Comparison of ENCODE assay signal across 8 mouse cellular contexts in the genomic region with DNA sequence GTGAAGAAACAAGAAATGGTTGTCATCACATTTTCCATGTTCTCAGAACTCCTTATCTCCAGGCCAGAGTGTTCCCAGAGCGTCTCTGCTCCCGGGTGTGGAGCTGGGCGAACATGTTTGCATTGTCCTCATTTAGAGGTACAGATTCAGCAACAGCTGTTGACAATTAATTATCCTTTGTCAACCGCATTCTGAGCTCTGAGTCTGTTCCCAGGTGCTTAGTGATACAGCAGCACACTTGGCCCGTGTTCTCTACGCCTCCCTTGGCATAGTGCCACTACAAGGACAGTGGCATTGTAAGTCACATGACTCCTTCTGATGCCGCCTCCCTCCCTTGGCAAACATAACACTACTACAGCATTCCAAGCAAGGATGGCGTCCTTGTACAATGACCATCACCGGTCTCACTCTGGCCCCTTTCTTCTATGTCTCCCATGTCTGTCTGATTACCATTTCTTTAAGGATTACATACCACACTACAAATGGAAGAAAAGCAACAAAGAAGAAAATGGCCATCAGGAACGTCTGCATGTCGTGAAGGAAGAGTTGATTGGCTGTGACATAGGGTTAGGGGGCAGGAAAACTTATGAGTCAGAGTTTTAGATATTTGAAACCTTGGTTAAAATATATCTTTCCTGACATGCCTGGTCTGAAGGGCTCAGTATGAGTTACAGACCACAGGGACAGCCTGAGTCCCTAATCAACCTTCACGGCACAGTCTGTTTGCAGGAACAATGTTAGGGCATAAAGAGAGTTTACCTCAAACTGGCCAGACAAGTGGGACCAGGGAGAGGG.
DNase-seq lines count a peak whose midpoint lies in the region; ATAC-seq and TF ChIP-seq lines count a peak whose summit lies in the region.

No protein-coding gene starts in this region.

- no peak overlapping the region for H3K4me3 ChIP-seq in heart, postnatal 0 days (ENCODE audit: low read depth, low read length)
- no peak overlapping the region for H3K4me3 ChIP-seq in heart, embryonic 12.5 days
- H3K4me3 ChIP-seq in thymus, adult 2 months (ENCODE audit: control insufficient read depth, insufficient read depth, low read length) = no peak overlapping the region

- WGBS in heart, postnatal 0 days = 19% methylated on average over 12 of the region's 12 CpGs
- 39% methylated on average over 12 of the region's 12 CpGs for WGBS in heart, embryonic 12.5 days
- WGBS in thymus, adult 2 months = 92% methylated on average over 12 of the region's 12 CpGs

- TF ChIP-seq CTCF in heart, postnatal 0 days (IDR thresholded peaks at IDR 0.05; ENCODE audit: low read depth) = no peak
- no peak for TF ChIP-seq CTCF in thymus, adult 2 months (IDR thresholded peaks at IDR 0.05; ENCODE audit: borderline replicate concordance, control insufficient read depth, extremely low read depth, insufficient read depth, low read length, poor library complexity)

- H3K27me3 ChIP-seq in heart, postnatal 0 days (ENCODE audit: control insufficient read depth, insufficient read depth, low read length) = 0 out of 2 replicates have a peak, but pooled peaks cover 3% of the 10 kb centered on the region
- H3K27me3 ChIP-seq in heart, embryonic 12.5 days (replicated peaks) = 0 out of 2 replicates have a peak, but pooled peaks cover 4% of the 10 kb centered on the region
- no peaks in the 10 kb centered on the region for H3K27me3 ChIP-seq in thymus, adult 2 months (ENCODE audit: control insufficient read depth, insufficient read depth, low read length)

- H3K36me3 ChIP-seq in heart, postnatal 0 days (replicated peaks; ENCODE audit: control insufficient read depth, insufficient read depth, low read length) = no peaks in the 10 kb centered on the region
- no peaks in the 10 kb centered on the region for H3K36me3 ChIP-seq in heart, embryonic 12.5 days
- no peaks in the 10 kb centered on the region for H3K36me3 ChIP-seq in thymus, adult 2 months (ENCODE audit: control insufficient read depth, insufficient read depth, low read length)

- TF ChIP-seq POLR2A in thymus, adult 2 months (IDR thresholded peaks at IDR 0.05; ENCODE audit: control insufficient read depth, extremely low read depth, insufficient read depth, low read length, poor library complexity) = no peak

- H3K9ac ChIP-seq in heart, postnatal 0 days (replicated peaks; ENCODE audit: low read depth, low read length) = no peak overlapping the region
- H3K9ac ChIP-seq in heart, embryonic 12.5 days = no peak overlapping the region

- peak; percentile 54; the same call in 1 of the 2 replicates for TF ChIP-seq EP300 in heart, postnatal 0 days (IDR thresholded peaks at IDR 0.05; ENCODE audit: low read depth)

- H3K27ac ChIP-seq in heart, postnatal 0 days (ENCODE audit: low read depth) = peak overlapping the region; percentile 31; the same call in 1 of the 2 replicates
- no peak overlapping the region for H3K27ac ChIP-seq in heart, embryonic 12.5 days (ENCODE audit: poor library complexity, severe bottlenecking)
- no peak overlapping the region for H3K27ac ChIP-seq in thymus, adult 2 months (ENCODE audit: control insufficient read depth, insufficient read depth, low read length)

- peak; percentile 39 for DNase-seq in adrenal gland, adult 2 months
- no peak for DNase-seq in adrenal gland, postnatal 25 days
- peak; percentile 75 for DNase-seq in heart, postnatal 0 days (ENCODE audit: low spot score)
- DNase-seq in retina, postnatal 1 day = peak; percentile 61
- no peak for DNase-seq in retina, embryonic 14.5 days (ENCODE audit: low spot score)
- DNase-seq in thymus, adult 2 months = no peak
- DNase-seq in embryo, embryonic 11 days = no peak

- H3K4me2 ChIP-seq in heart, postnatal 0 days (ENCODE audit: low read depth, low read length) = 0 out of 2 replicates have a peak overlapping the region, but pooled peaks have one; percentile 6
- H3K4me2 ChIP-seq in heart, embryonic 12.5 days = no peak overlapping the region

- peaks cover 27% of the 10 kb centered on the region for H3K4me1 ChIP-seq in heart, postnatal 0 days (ENCODE audit: control insufficient read depth, insufficient read depth)
- peaks cover 35% of the 10 kb centered on the region for H3K4me1 ChIP-seq in heart, embryonic 12.5 days (replicated peaks)
- H3K4me1 ChIP-seq in thymus, adult 2 months (replicated peaks; ENCODE audit: control insufficient read depth, insufficient read depth, low read length) = peaks cover 5% of the 10 kb centered on the region

- peak; percentile 63 for ATAC-seq in heart, postnatal 0 days (ENCODE audit: insufficient read depth, low read depth)
- ATAC-seq in heart, embryonic 12.5 days (ENCODE audit: insufficient number of reproducible peaks, low FRiP score) = no peak

- H3K9me3 ChIP-seq in heart, postnatal 0 days (replicated peaks; ENCODE audit: control insufficient read depth, low read length) = no peaks in the 10 kb centered on the region
- H3K9me3 ChIP-seq in heart, embryonic 12.5 days (replicated peaks) = no peaks in the 10 kb centered on the region

Comparison
In these comparisons a context has a peak if more than half of its experiments do, and no peak if none do; other contexts are left out.
1. DNase-seq: peak in adrenal gland, adult 2 months (single experiment), heart, postnatal 0 days (single experiment) and retina, postnatal 1 day (single experiment); none in adrenal gland, postnatal 25 days (single experiment), retina, embryonic 14.5 days (single experiment), thymus, adult 2 months (single experiment) and embryo, embryonic 11 days (single experiment).